Mouse (Mus musculus): Measurements from ENCODE around the gene Rpl29. TPM values are rescaled to one million over a fixed set of nuclear protein-coding genes. Genes with fewer than 3 reads are reported as not detected.

Gene Rpl29
- polyA plus RNA-seq (2011; ENCODE audit: insufficient read length, low read depth, missing spikeins) = 346 and 369 TPM in 2 replicates

- Histone ChIP-seq H3K4me3 (ENCODE audit: insufficient read depth, low read length) (peak within 1 kb of the TSS; percentile 83), H3K4me1 (ENCODE audit: control insufficient read depth, insufficient read depth, low read length) (no peaks in the 10 kb centered on the region), H3K27ac (ENCODE audit: insufficient read depth, low read length) (peak within 1 kb of the TSS; percentile 83)
- TF ChIP-seq CTCF (IDR thresholded peaks at IDR 0.05; ENCODE audit: borderline replicate concordance, insufficient read depth, low read length) (no peak), POLR2A (IDR thresholded peaks at IDR 0.05; ENCODE audit: low read depth, low read length) (peak; percentile 76)
Measured at GRCm38 (mm10) chr9:106429221-106430014, at the start of gene Rpl29. Gene Rpl29 (plus strand): TSS chr9:106429454.

GRCm38 (mm10) chr9:106386181-106386864, 42.9 kb upstream of the Rpl29 start:
- Histone ChIP-seq H3K27ac (ENCODE audit: insufficient read depth, low read length) (no peak overlapping the region), H3K4me1 (ENCODE audit: control insufficient read depth, insufficient read depth, low read length) (no peaks in the 10 kb centered on the region), H3K4me3 (ENCODE audit: insufficient read depth, low read length) (no peak overlapping the region)
- TF ChIP-seq POLR2A (IDR thresholded peaks at IDR 0.05; ENCODE audit: low read depth, low read length) (no peak), CTCF (IDR thresholded peaks at IDR 0.05; ENCODE audit: borderline replicate concordance, insufficient read depth, low read length) (no peak)

GRCm38 (mm10) chr9:106392828-106393527, 36.3 kb upstream of the Rpl29 start:
- TF ChIP-seq CTCF (IDR thresholded peaks at IDR 0.05; ENCODE audit: borderline replicate concordance, insufficient read depth, low read length) (no peak), POLR2A (IDR thresholded peaks at IDR 0.05; ENCODE audit: low read depth, low read length) (no peak)
- Histone ChIP-seq H3K4me3 (ENCODE audit: insufficient read depth, low read length) (no peak overlapping the region), H3K4me1 (ENCODE audit: control insufficient read depth, insufficient read depth, low read length) (peaks cover 5% of the 10 kb centered on the region; the same call in 1 of the 2 replicates), H3K27ac (ENCODE audit: insufficient read depth, low read length) (no peak overlapping the region)

GRCm38 (mm10) chr9:106393548-106393947, 35.7 kb upstream of the Rpl29 start:
- no peak overlapping the region for H3K27ac ChIP-seq (ENCODE audit: insufficient read depth, low read length)
- TF ChIP-seq CTCF (IDR thresholded peaks at IDR 0.05; ENCODE audit: borderline replicate concordance, insufficient read depth, low read length) (no peak), POLR2A (IDR thresholded peaks at IDR 0.05; ENCODE audit: low read depth, low read length) (no peak)
- no peak overlapping the region for H3K4me3 ChIP-seq (ENCODE audit: insufficient read depth, low read length)
- H3K4me1 ChIP-seq (ENCODE audit: control insufficient read depth, insufficient read depth, low read length) = peaks cover 5% of the 10 kb centered on the region; the same call in 1 of the 2 replicates

GRCm38 (mm10) chr9:106394649-106395602, 34.3 kb upstream of the Rpl29 start:
- H3K27ac ChIP-seq (ENCODE audit: insufficient read depth, low read length) = no peak overlapping the region
- H3K4me1 ChIP-seq (ENCODE audit: control insufficient read depth, insufficient read depth, low read length) = peaks cover 5% of the 10 kb centered on the region; the same call in 1 of the 2 replicates
- no peak for TF ChIP-seq CTCF (IDR thresholded peaks at IDR 0.05; ENCODE audit: borderline replicate concordance, insufficient read depth, low read length)
- no peak for TF ChIP-seq POLR2A (IDR thresholded peaks at IDR 0.05; ENCODE audit: low read depth, low read length)
- no peak overlapping the region for H3K4me3 ChIP-seq (ENCODE audit: insufficient read depth, low read length)

GRCm38 (mm10) chr9:106397733-106398132, 31.5 kb upstream of the Rpl29 start:
- Histone ChIP-seq H3K27ac (ENCODE audit: insufficient read depth, low read length) (no peak overlapping the region), H3K4me1 (ENCODE audit: control insufficient read depth, insufficient read depth, low read length) (peaks cover 5% of the 10 kb centered on the region; the same call in 1 of the 2 replicates), H3K4me3 (ENCODE audit: insufficient read depth, low read length) (no peak overlapping the region)
- TF ChIP-seq POLR2A (IDR thresholded peaks at IDR 0.05; ENCODE audit: low read depth, low read length) (no peak), CTCF (IDR thresholded peaks at IDR 0.05; ENCODE audit: borderline replicate concordance, insufficient read depth, low read length) (no peak)

- no peak overlapping the region for H3K4me3 ChIP-seq (ENCODE audit: insufficient read depth, low read length)
- no peak overlapping the region for H3K27ac ChIP-seq (ENCODE audit: insufficient read depth, low read length)
- peaks cover 8% of the 10 kb centered on the region for H3K4me1 ChIP-seq (ENCODE audit: control insufficient read depth, insufficient read depth, low read length)
- TF ChIP-seq POLR2A (IDR thresholded peaks at IDR 0.05; ENCODE audit: low read depth, low read length) = no peak
- no peak for TF ChIP-seq CTCF (IDR thresholded peaks at IDR 0.05; ENCODE audit: borderline replicate concordance, insufficient read depth, low read length)
Measured at GRCm38 (mm10) chr9:106398667-106399311, 30.5 kb upstream of the Rpl29 start.

GRCm38 (mm10) chr9:106399808-106400207, 29.4 kb upstream of the Rpl29 start:
- TF ChIP-seq CTCF (IDR thresholded peaks at IDR 0.05; ENCODE audit: borderline replicate concordance, insufficient read depth, low read length) (no peak), POLR2A (IDR thresholded peaks at IDR 0.05; ENCODE audit: low read depth, low read length) (no peak)
- Histone ChIP-seq H3K27ac (ENCODE audit: insufficient read depth, low read length) (no peak overlapping the region), H3K4me1 (ENCODE audit: control insufficient read depth, insufficient read depth, low read length) (peaks cover 8% of the 10 kb centered on the region), H3K4me3 (ENCODE audit: insufficient read depth, low read length) (no peak overlapping the region)
